Mouse (Mus musculus) forelimb bud, embryonic 11.5 days (tissue): ENCODE results near the gene Tango2.

ENCODE experiments used
- DNase-seq: peaks from one replicate; pipeline ENCODE4 v3.0.0-alpha.2; 2012; ENCODE audit warnings: low read depth, low spot score

Gene Tango2

DNA sequence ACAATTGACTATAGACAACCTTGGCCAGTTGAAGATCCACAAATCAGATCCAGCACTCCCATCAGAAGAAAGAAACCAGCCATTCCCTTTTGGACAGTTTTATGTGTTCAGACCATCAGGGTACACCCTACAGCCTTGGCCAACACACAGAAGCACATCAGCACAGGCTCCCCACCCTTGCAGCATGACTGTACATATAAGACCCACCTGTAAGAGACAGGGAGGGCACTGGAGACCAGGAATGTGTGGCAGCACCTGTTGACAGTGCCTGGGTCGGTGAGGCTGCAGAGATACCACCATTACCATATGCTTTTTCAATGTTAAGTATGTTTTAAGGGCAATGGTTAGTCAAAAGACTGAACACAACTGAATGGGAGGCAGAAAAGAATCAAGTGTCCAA is 94.0 kb downstream of the Tango2 start:
- DNase-seq = no peak

DNA sequence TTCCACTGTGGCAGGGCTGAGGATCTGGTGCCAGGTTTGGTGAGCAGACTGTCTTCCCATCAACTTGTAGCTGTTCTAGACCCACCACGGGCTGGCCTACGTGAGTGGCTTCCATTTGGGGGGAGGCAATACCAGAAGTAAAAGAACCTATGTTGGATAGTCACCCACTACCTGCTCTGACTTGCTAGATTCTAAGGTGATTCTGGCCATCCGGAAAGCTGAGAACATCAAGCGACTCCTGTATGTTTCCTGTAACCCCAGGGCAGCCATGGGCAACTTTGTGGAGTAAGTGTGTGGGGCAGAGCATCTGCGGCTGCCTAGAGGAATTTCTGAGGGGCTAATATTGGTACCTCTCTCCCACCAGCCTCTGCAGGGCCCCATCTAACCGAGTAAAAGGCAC is 95.2 kb downstream of the Tango2 start:
- DNase-seq = no peak

DNA sequence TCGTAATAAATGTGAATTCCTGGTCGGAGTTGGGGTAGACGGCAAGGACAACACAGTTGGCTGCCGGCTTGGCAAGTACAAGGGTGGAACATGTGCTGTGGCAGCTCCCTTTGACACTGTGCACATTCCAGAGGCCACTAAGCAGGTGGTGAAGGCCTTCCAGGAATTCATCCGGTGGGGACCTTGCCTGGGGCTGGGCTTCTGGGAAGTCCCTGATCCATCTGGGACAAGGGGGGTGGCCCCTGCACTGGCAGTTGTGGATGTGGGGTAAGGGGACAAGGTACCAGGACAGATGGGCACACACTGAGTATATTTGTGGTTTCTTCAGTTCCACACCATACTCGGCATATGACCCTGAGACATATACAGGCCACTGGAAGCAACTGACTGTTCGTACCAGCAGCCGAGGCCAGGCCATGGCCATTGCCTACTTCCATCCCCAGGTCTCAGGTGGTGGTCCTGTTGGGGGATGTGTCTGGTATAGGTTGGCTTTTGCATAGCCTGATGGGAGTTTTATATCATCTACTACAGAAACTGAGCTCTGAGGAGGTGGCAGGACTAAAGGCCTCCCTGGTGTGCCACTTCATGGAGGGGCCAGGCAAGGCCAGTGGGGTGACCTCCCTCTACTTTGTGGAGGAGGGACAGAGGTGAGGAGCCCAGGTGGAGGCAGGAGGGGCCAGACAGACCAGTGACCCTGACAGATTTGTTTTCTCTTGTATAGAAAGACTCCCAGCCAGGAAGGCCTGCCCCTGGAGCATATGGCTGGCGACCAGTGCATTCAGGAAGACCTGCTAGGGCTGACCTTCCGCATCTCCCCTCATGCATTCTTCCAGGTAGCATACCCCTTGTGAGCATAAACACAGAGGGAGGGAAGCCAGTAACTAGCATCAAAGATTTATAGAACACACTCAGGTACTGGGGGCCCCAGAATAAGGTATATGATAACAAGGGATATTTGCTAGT is 96.8 kb downstream of the Tango2 start:
- no peak for DNase-seq
